Mouse (Mus musculus) heart, postnatal 0 days (tissue): ENCODE measurements around the gene Gm10135. TPM values are rescaled to one million over a fixed set of nuclear protein-coding genes. Genes with fewer than 3 reads are reported as not detected.

ENCODE experiments used
- ATAC-seq: fragments of 200-750 bp; cut with Nextera tagmentation; 2 replicates; pipeline ENCODE4 v1.8.0; 2017; ENCODE audit warnings: low read depth, moderate number of reproducible peaks, moderate library complexity; ENCODE audit not compliant: insufficient read depth
- DNase-seq: peaks from one replicate; pipeline ENCODE4 v3.0.0-alpha.2; 2016; ENCODE audit warnings: low spot score
- H3K27ac ChIP-seq: fragments of 300-500 bp; sonication (generic); 2 replicates; pipeline ENCODE4 v1.5.1; 2014; ENCODE audit warnings: low read depth, mild to moderate bottlenecking
- H3K27me3 ChIP-seq: fragments of 300-500 bp; sonication (generic); 2 replicates; pipeline ENCODE4 v1.6.1; 2014; ENCODE audit warnings: low read length, mixed read lengths; ENCODE audit not compliant: control insufficient read depth, insufficient read depth
- H3K36me3 ChIP-seq: fragments of 300-500 bp; sonication (generic); replicated peaks from 2 replicates; pipeline ENCODE4 v1.6.1; 2014; ENCODE audit warnings: low read length, mixed read lengths; ENCODE audit not compliant: control insufficient read depth, insufficient read depth
- H3K4me1 ChIP-seq: fragments of 300-500 bp; sonication (generic); 2 replicates; pipeline ENCODE4 v1.6.1; 2014; ENCODE audit warnings: antibody characterized with exemption; ENCODE audit not compliant: control insufficient read depth, insufficient read depth
- H3K4me2 ChIP-seq: fragments of 300-500 bp; sonication (generic); 2 replicates; pipeline ENCODE4 v1.6.1; 2014; ENCODE audit warnings: low read depth, mild to moderate bottlenecking, low read length, moderate library complexity
- H3K4me3 ChIP-seq: fragments of 300-500 bp; sonication (generic); 2 replicates; pipeline ENCODE4 v1.5.1; 2014; ENCODE audit warnings: low read depth, low read length
- H3K9ac ChIP-seq: fragments of 300-500 bp; sonication (generic); replicated peaks from 2 replicates; pipeline ENCODE4 v1.6.1; 2014; ENCODE audit warnings: low read depth, low read length, mixed read lengths
- H3K9me3 ChIP-seq: fragments of 300-500 bp; sonication (generic); replicated peaks from 2 replicates; pipeline ENCODE4 v1.6.1; 2016; ENCODE audit warnings: low read length; ENCODE audit not compliant: control insufficient read depth
- CTCF ChIP-seq: IDR thresholded peaks from 2 replicates; pipeline ENCODE4 v1.5.1; 2016; ENCODE audit warnings: antibody characterized with exemption, control low read depth, low read depth
- EP300 ChIP-seq: IDR thresholded peaks from 2 replicates; pipeline ENCODE4 v1.6.1; 2016; ENCODE audit warnings: antibody characterized with exemption, low read depth
- WGBS: fragments of 180-500 bp; shearing (Covaris S2); extraction: QIAGEN DNeasy Blood & Tissue Kit; methylation state at CpG from one replicate; pipeline ENCODE4 v1.1.7; 2014; 5-methylcytosine and 5-hydroxymethylcytosine counted together
- polyA plus RNA-seq: library from polyadenylated mRNA; unstranded; fragments of >200 nt; fragmentation: Nextera tagmentation; extraction: Ambion mirVana; gene quantifications from 2 replicates; pipeline ENCODE4 v1.2.1, GENCODE M21; 2015
- total RNA-seq: library from RNA; depleted of rRNA; stranded (reverse); fragments of >200 nt; gene quantifications from 2 replicates; pipeline ENCODE4 v1.2.3, GENCODE M21; 2014; ENCODE audit warnings: low replicate concordance

Gene Gm10135
- total and polyA plus RNA-seq, 2 experiments from 2014 or later: not detected

DNA sequence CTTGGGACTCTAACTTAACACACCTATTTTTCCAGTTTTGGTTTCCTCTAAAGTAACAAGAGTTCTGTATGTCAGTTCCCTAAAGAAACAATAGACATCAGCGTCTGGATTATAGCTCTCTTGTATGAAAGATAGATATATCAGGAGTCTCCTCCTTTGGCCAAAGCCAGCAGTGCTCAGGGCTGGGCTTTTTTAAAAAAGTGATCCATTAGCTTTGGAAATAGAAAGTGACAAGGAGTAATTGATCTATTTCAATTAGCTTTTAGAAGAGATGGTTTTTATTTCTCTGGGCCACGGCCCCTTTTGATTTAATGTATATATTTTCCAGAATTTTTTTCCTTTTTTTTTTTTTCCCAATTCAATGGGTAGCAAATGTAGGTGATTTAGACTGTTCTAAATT, 20.4 kb upstream of the Gm10135 start:
- WGBS: 74% methylated on average over 2 of the region's 2 CpGs
- H3K36me3 ChIP-seq: no peaks in the 10 kb centered on the region
- no peak overlapping the region for H3K9ac ChIP-seq
- H3K4me2 ChIP-seq: no peak overlapping the region
- TF ChIP-seq EP300 (no peak), CTCF (no peak)
- ATAC-seq: no peak
- H3K27ac ChIP-seq: no peak overlapping the region
- no peaks in the 10 kb centered on the region for H3K27me3 ChIP-seq
- no peak overlapping the region for H3K4me3 ChIP-seq
- DNase-seq: no peak
- no peaks in the 10 kb centered on the region for H3K9me3 ChIP-seq
- no peaks in the 10 kb centered on the region for H3K4me1 ChIP-seq

DNA sequence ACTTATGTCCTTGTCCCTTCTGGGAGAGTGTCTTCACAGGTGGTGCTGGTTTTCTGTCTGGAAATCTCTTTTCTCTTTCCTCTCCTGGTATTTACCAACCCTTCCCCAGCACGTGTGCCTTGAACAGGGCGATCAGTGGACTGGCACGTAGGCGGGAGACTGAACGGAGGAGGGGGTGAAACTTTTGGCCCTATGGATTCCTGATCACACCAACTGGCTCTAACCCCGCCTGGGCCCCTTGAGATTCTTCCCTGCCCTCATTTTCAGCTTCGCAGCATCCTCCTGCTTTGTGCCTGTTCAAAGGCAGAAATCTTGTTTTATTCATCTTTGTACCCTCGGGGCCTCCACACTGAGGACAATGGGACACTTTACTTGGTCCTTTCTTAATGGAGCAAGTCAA, 19.9 kb upstream of the Gm10135 start:
- TF ChIP-seq CTCF (no peak), EP300 (no peak)
- Histone ChIP-seq H3K4me2 (no peak overlapping the region), H3K27ac (no peak overlapping the region), H3K9me3 (no peaks in the 10 kb centered on the region), H3K9ac (no peak overlapping the region), H3K4me1 (no peaks in the 10 kb centered on the region), H3K36me3 (no peaks in the 10 kb centered on the region), H3K4me3 (no peak overlapping the region), H3K27me3 (no peaks in the 10 kb centered on the region)
- WGBS: 79% methylated on average over 8 of the region's 8 CpGs
- DNase-seq (no peak), ATAC-seq (no peak)

DNA sequence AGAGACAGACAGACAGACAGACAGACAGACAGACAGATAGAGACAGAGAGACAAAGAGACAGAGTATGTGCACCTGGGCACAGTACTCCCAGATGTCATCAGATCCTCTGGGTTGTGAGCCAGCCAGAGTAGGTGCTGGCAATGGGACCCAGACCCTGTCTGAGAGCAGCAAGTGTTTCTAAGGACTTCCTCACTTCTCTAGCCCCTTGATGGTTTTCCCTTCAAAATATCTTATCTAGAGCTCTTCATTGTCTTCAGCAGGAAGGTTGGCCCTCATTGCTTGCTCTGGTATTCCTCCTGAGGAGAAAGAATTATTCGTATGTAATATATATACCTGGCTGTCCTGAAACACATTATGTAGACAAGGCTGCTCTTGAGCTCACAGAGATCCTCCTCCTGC, 18.0 kb upstream of the Gm10135 start:
- H3K4me1 ChIP-seq: no peaks in the 10 kb centered on the region
- no peak overlapping the region for H3K9ac ChIP-seq
- DNase-seq (no peak), ATAC-seq (no peak)
- no peaks in the 10 kb centered on the region for H3K27me3 ChIP-seq
- H3K4me2 ChIP-seq: no peak overlapping the region
- H3K4me3 ChIP-seq: no peak overlapping the region
- WGBS: 37% methylated on average over 1 of the region's 1 CpGs
- TF ChIP-seq EP300: no peak
- no peak overlapping the region for H3K27ac ChIP-seq
- no peaks in the 10 kb centered on the region for H3K36me3 ChIP-seq
- no peaks in the 10 kb centered on the region for H3K9me3 ChIP-seq

DNA sequence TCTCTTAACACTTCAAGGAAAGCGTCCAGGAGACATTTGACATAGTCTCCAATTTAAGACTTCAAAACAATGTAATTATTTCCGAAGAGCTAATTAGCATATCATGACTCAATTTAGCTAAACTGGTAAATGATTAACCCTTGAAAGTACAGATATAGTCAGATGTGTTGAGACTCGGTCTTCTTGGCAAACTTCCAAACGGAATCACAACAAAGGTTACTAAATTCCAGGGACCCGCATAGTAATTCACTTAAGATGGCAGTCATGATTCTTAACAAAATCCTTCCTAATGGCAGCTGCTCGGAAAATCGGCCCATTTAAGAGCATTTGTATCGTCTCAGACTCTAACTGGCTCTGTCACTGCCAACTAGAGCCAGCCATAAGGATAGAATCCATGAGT, 15.3 kb upstream of the Gm10135 start:
- TF ChIP-seq EP300 (no peak), CTCF (no peak)
- 67% methylated on average over 8 of the region's 8 CpGs for WGBS
- Histone ChIP-seq H3K4me2 (no peak overlapping the region), H3K9ac (no peak overlapping the region), H3K4me3 (no peak overlapping the region), H3K27me3 (no peaks in the 10 kb centered on the region), H3K36me3 (no peaks in the 10 kb centered on the region), H3K4me1 (no peaks in the 10 kb centered on the region), H3K9me3 (no peaks in the 10 kb centered on the region), H3K27ac (no peak overlapping the region)
- ATAC-seq (no peak), DNase-seq (no peak)

DNA sequence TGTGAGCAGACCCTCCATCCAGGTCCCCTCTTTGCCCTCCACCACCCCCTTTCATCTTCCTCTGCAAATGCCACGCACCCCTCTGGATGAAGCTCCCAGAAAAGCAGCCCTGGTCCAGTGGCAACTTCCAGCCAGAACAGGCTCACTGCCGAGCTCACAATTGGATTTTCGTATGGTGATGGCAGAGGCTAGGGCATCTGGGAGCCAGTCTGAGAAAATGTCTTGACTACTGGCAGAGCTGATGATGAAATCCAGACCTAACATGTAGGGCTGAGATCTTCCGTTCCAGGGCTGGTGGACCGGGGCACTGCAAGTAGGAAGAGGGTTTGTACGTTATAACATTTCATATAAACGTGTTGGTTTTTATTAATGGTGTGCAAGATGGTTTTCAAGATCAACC, 13.3 kb upstream of the Gm10135 start:
- Histone ChIP-seq H3K27ac (no peak overlapping the region), H3K9ac (no peak overlapping the region), H3K4me2 (no peak overlapping the region), H3K4me3 (no peak overlapping the region), H3K27me3 (no peaks in the 10 kb centered on the region), H3K4me1 (no peaks in the 10 kb centered on the region), H3K36me3 (no peaks in the 10 kb centered on the region), H3K9me3 (no peaks in the 10 kb centered on the region)
- no peak for DNase-seq
- WGBS: 80% methylated on average over 7 of the region's 7 CpGs
- no peak for ATAC-seq
- no peak for TF ChIP-seq CTCF

DNA sequence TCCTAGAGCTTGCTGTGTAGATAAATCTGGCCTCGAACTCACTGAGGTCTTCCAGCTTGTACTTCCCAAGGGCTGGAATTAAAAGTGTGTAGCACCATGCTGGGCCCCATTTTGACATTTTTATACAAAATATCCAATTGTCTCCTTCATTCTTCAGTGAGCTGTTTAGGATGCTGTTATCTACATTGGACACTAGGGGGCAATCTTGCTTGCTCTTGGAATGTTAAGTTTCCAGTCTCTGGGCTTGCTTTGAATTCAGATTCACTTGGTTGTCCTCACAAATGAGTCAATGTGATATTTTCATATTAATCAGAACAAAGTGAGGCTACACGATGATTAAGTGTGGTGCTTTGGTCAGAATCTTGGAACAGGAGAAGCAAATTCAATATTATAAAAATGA, 9.6 kb upstream of the Gm10135 start:
- Histone ChIP-seq H3K27ac (no peak overlapping the region), H3K36me3 (peaks cover 21% of the 10 kb centered on the region), H3K4me1 (no peaks in the 10 kb centered on the region), H3K9ac (no peak overlapping the region), H3K4me3 (no peak overlapping the region), H3K9me3 (no peaks in the 10 kb centered on the region), H3K4me2 (no peak overlapping the region), H3K27me3 (no peaks in the 10 kb centered on the region)
- TF ChIP-seq CTCF (peak; percentile 85), EP300 (no peak)
- peak; percentile 51 for DNase-seq
- no peak for ATAC-seq
- 6% methylated on average over 2 of the region's 2 CpGs for WGBS
